Mouse (Mus musculus) embryonic fibroblast, embryonic 13.5 days (primary cell): Measurements from ENCODE around the gene Clps.

Experiments used
- CTCF ChIP-seq: IDR thresholded peaks from 2 replicates; pipeline ENCODE4 v1.5.1; 2011; ENCODE audit warnings: mild to moderate bottlenecking, control low read depth, low read length, moderate library complexity, borderline replicate concordance; ENCODE audit not compliant: insufficient read depth
- POLR2A ChIP-seq: IDR thresholded peaks from 2 replicates; pipeline ENCODE4 v1.6.1; 2011; ENCODE audit warnings: low read depth, mild to moderate bottlenecking, control low read depth, low read length, moderate library complexity

DNA sequence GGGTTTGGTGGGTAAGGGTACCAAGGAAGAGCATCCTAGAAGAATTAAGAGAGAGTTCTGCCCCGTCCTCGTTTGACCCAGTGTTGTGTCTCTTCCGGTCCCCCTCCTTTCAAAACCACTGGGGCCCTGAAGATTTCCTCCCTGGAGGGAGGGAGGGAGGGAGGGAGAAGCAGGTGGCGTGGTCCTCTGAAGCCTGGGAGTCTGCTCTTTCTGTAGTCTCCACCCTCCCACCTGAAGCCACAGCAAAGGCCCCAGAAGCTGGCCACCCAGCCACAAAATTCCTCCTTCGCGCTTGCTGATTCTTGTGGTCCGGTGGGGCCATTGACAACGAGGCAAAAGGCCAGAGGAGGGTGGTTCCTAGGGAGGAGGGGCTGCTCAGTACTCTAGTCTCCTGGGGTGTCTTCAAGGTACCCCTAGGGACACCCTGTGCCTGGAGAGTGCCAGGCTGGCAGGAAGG, 41.9 kb downstream of the Clps start:
- TF ChIP-seq POLR2A (no peak), CTCF (no peak)
